Mouse (Mus musculus) thymus, postnatal 14 days (tissue): ENCODE results near the gene Casq2.

Experiments used
- DNase-seq: peaks from one replicate; pipeline ENCODE4 v3.0.0; 2021

Casq2 gene

GRCm38 (mm10) chr3:102195762-102196161 lies 109.5 kb downstream of the Casq2 start:
- no peak for DNase-seq
